Mouse (Mus musculus) heart, adult 18-20 months (tissue): ENCODE data around the gene Dnase1l1. TPM values are rescaled to one million over a fixed set of nuclear protein-coding genes. Genes with fewer than 3 reads are reported as not detected.
A peak's percentile ranks its signal among the peaks of the same experiment; 100 is the strongest.

Experiments used
- DNase-seq, 2 experiments: peaks; one replicate each; pipeline ENCODE4 v3.0.0; 2021 to 2022; ENCODE audit warnings: mixed read lengths in 1 of 2
- long read RNA-seq, 2 experiments: library from polyadenylated mRNA; stranded (forward); transcript quantifications; one replicate each; pipeline ENCODE4 v2.0.0; 2021
- total RNA-seq, 2 experiments: library from RNA; stranded (reverse); gene quantifications; 2 replicates each; pipeline ENCODE4 v1.2.3; 2021

Dnase1l1 gene
- total RNA-seq, result 10 to 100 TPM; 17.7 to 23.5 TPM
- long read RNA-seq, experiment 1, partial matches to known transcripts, result 0 of 6 reads
- long read RNA-seq, experiment 1, other reads (novel, unspliced or antisense), result 1 of 6 reads
- long read RNA-seq, experiment 2, partial matches to known transcripts, result 1 of 7 reads
- long read RNA-seq, experiment 2, other reads (novel, unspliced or antisense), result 1 of 7 reads

DNA sequence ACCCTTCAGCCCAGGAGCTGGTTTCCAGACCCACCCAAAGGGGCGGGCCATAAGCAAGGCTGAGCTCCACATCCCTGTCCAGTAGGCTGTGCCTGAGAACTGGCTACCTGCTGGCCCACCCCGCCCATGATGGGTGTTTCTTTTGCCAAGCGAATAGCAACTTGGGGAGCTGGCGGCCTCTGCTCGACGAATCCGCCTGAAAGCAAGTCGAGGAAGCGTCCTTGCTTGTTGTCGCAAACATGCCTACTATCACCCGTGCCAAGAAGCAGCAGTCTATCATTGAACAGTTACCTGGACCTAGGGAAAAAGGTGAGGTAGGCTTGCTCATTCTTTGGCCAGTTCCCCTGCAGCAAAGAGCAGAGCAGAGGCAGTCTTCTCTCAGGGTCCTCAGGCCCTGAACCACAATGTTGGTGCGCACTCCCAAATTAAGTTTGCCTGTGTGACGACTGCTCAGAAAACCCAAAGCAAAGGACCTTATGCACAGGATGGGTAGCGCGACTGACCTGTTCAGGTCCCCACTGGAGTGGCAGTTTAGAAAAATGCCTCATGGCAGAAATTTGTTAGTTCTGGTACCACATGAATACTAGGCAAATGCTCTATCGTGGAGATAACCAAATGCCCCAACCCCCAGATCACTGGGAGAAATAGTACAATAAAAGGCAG is at the start of gene Dnase1l1, which contains the start of gene Taz:
Dnase1l1 (minus strand) TSS at position 606 of the 663 bp plus-strand sequence.
Taz (plus strand) TSS at position 181 of the 663 bp plus-strand sequence.
- DNase-seq, result peak; percentile 83 to 93

- no peak for DNase-seq
These were observed 48.2 kb upstream of the Dnase1l1 start for GRCm38 (mm10) chrX:74330166-74330930.

DNA sequence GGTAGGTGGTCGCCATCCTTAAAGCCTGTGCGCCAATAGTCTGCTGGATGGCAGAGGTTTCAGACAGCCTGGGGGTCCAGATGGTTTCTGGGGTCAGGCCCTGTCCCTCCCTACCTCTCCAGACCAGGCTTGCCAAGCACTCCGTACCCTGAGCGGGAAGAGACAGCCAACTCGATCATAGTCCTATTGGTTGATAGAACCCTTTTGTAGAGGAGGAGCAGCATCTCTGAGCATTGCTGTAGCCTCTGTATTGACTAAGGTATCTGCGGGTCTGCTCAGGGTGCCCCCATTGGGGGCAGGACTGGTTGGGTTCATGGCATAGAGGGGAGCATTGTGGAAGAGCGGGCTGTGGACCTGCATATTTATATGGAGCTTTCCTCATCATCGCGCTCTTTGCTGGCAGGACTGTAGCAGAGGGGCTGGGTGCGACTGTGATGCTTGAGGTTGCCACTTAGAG is 47.1 kb upstream of the Dnase1l1 start:
- no peak for DNase-seq

- peak; percentile 68 to 77 for DNase-seq
These were observed 46.6 kb upstream of the Dnase1l1 start, which contains the start of gene Plxna3 for GRCm38 (mm10) chrX:74328725-74329161. Gene Plxna3, plus strand, starts transcription at chrX:74329066.

- peak; percentile 88 to 94 for DNase-seq
These were observed 30.7 kb upstream of the Dnase1l1 start, which contains the start of gene Fam50a for GRCm38 (mm10) chrX:74312540-74313464. Gene Fam50a, plus strand, starts transcription at chrX:74313033.

- DNase-seq, result peak; percentile 75 to 88
These were observed 22.9 kb upstream of the Dnase1l1 start, which contains the start of gene Gdi1 for GRCm38 (mm10) chrX:74304867-74305700. Gene Gdi1, plus strand, starts transcription at chrX:74304998.

- DNase-seq, result no peak
These were observed 17.6 kb upstream of the Dnase1l1 start for GRCm38 (mm10) chrX:74299721-74300120.

GRCm38 (mm10) chrX:74298348-74298747 is 16.2 kb upstream of the Dnase1l1 start:
- DNase-seq, result no peak

DNA sequence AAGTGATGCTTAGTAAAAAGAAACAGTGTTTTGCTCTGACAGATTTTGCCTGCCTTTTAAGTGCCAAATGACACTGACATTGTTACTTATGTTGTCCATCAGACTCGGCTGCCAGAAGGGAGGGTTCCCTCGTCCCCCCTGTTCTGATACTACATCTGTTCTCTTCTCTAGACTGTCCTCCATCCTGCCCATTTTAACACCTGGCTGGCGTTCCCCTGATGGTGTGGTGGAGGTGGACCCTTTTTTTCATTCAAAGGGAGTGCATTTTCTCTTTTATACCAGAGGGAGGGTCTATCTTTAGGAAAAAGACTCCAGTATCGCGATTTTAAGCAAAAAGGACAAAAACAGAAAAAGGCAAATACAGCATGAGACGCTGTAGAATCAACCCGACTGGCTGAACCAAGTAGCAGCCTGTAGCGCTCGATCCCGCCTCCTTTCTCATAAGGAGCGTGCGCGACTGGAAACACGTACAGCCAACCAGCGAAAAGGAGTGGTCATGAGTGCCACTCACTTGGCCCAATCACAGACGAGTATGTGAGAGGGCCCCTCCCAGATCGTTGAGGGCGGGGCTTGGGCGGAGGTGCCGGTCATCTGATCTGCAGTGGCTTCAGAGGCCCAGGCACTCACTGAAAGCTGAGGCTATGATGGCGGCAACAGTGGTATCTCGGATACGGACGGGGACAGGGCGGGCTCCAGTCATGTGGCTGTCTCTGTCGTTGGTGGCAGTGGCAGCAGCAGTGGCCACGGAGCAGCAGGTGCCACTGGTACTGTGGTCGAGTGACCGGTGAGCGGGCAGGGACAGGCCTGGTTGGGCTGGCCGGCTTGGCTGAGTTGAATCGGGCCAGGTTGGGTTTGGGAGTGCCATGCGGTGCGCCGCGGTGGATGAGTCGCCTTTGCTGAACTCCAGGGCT is 14.7 kb upstream of the Dnase1l1 start, which contains the start of gene Atp6ap1:
Atp6ap1 (plus strand) TSS at position 560 of the 911 bp plus-strand sequence.
- DNase-seq, result peak; percentile 97

DNA sequence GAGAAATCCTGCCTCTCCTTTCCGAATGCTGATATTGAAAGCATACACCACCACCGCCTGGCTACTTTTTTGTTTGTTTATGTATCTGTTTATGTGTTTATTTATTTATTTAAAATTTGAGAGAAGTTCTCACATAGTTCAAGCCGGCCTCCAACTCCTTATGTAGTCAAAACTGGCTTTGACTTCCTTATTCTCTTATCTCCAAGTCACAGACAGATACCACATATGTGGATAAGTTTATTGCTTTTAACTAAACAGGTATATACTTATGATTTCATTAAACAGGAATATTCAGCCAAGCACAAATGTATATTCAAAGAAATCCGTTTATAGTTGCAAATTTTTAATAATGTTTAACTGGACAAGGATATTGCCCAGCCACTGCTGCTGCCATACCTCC is 11.3 kb upstream of the Dnase1l1 start:
- DNase-seq, result no peak

DNA sequence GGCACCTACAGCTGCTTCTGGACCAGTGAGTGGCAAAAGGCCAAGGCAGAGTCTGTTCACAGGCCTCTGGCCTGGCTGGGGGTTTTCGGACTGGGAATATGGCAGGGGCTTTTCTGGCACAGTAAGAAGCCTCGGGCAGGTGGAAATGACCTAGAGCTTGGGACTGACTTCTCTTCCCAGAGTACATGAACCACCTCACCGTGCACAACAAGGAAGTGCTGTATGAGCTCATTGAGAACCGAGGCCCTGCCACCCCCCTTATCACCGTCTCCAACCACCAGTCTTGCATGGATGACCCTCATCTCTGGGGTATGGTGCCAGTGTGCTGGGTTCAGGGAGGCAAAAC is 928 bp upstream of the Dnase1l1 start:
- DNase-seq, result no peak

- DNase-seq, result peak; percentile 90 to 91
These were observed 406 bp upstream of the Dnase1l1 start for GRCm38 (mm10) chrX:74282395-74283091.

DNA sequence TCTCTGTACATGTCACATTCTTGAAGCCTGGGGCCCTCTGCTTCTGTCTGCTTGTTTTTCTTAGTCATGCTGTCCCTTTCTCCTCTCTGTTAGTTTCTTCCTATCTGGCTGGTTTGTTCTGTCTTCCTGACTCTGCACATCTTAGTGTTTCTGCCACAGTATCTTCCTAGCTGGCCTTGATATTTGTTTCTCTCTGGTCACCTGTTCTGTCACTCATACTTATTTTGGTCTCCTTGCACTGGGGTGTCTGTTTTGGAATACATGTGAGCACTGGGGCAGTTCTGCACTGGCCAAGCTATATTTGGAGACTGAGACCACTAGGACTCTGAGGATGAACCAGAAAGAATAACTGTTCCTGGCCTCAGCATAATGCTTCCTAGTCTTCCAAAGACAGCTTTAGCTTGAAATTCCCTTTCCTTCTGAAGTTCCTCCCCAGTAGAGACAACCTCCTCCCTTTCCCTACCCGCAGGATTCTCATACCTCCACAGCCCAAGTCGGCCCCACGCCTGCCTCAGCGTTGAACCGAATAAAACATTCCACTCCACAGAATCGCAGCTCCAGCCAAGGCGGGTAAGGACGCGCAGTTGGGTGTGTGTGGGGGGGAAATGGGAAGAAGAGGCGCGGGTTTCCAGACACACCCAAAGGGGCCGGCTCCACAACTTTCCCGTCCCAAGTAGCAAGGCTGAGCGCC is 951 bp downstream of the Dnase1l1 start:
- DNase-seq, result no peak

DNA sequence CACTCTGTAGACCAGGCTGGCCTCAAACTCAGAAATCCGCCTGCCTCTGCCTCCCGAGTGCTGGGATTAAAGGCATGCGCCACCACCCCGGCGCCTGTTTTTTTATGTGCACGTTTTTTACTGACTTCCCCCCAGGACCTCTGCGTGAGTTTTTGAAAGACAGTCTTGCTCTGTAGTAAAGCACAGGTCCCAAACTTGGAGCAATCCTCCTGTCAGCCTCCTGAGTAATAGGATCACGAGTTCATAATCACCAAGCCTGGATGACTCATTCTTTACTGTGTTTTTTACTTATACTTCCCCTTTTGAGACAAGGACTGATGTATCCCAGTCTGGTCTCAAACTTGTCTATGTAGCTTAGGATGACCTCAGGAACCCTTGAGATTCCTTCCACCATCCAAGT is 4.2 kb downstream of the Dnase1l1 start:
- no peak for DNase-seq

GRCm38 (mm10) chrX:74273422-74274322 is 8.5 kb downstream of the Dnase1l1 start:
- DNase-seq, result no peak

- peak; percentile 37 to 45 for DNase-seq
These were observed 11.1 kb downstream of the Dnase1l1 start for GRCm38 (mm10) chrX:74270902-74271551.
